Mouse (Mus musculus) ES-E14 (cell line): ENCODE measurements around the gene L1td1. TPM values are rescaled to one million over a fixed set of nuclear protein-coding genes. Genes with fewer than 3 reads are reported as not detected.
A peak's percentile ranks its signal among the peaks of the same experiment; 100 is the strongest.

ENCODE experiments used
- DNase-seq: peaks from one replicate; pipeline ENCODE4 v3.0.0-alpha.2; 2013; ENCODE audit warnings: low read depth, low spot score
- H3K27ac ChIP-seq: 2 replicates; pipeline ENCODE4 v1.5.1; 2012; ENCODE audit warnings: low read depth, mild to moderate bottlenecking, low read length, moderate library complexity, mixed read lengths; ENCODE audit not compliant: poor library complexity, insufficient read depth, severe bottlenecking
- H3K36me3 ChIP-seq: 2 replicates; pipeline ENCODE4 v1.6.1; 2012; ENCODE audit warnings: mild to moderate bottlenecking, low read length, moderate library complexity, mixed read lengths; ENCODE audit not compliant: control insufficient read depth, poor library complexity, insufficient read depth, severe bottlenecking
- H3K4me1 ChIP-seq, 2 experiments: fragments of 150-350 bp in 1 of 2; sonication (generic) in 1 of 2; 2 replicates each; pipeline ENCODE4 v1.6.1; 2012; ENCODE audit warnings: low read length in 2 of 2, mild to moderate bottlenecking in 1 of 2, mixed read lengths in 1 of 2; ENCODE audit not compliant: control insufficient read depth in 2 of 2, insufficient read depth in 2 of 2, poor library complexity in 1 of 2
- H3K4me3 ChIP-seq, 2 experiments: fragments of 150-350 bp in 1 of 2; sonication (generic) in 1 of 2; 2 replicates each; pipeline ENCODE4 v1.5.1; 2012; ENCODE audit warnings: low read length in 2 of 2, low read depth in 1 of 2, mild to moderate bottlenecking in 1 of 2, mixed read lengths in 1 of 2; ENCODE audit not compliant: insufficient read depth in 1 of 2, poor library complexity in 1 of 2, severe bottlenecking in 1 of 2
- H3K9ac ChIP-seq: 2 replicates; pipeline ENCODE4 v1.6.1; 2012; ENCODE audit warnings: low read depth, mild to moderate bottlenecking, low read length, mixed read lengths; ENCODE audit not compliant: poor library complexity, insufficient read depth, severe bottlenecking
- H3K9me3 ChIP-seq: fragments of 150-350 bp; sonication (generic); 2 replicates; pipeline ENCODE4 v1.6.1; 2012; ENCODE audit warnings: low read depth, mild to moderate bottlenecking, low read length; ENCODE audit not compliant: control insufficient read depth, insufficient read depth
- CHD2 ChIP-seq: IDR thresholded peaks from 2 replicates; pipeline ENCODE4 v1.6.1; 2014; ENCODE audit warnings: mild to moderate bottlenecking, low read depth, low read length, inconsistent platforms
- HCFC1 ChIP-seq: IDR thresholded peaks from 2 replicates; pipeline ENCODE4 v1.6.1; 2012; ENCODE audit warnings: low read length, inconsistent platforms, borderline replicate concordance; ENCODE audit not compliant: insufficient read depth
- MAFK ChIP-seq: IDR thresholded peaks from 2 replicates; pipeline ENCODE4 v1.6.1; 2014; ENCODE audit warnings: mild to moderate bottlenecking, low read depth, low read length, inconsistent platforms; ENCODE audit not compliant: insufficient read depth
- ZC3H11A ChIP-seq: IDR thresholded peaks from 2 replicates; pipeline ENCODE4 v1.6.1; 2012; ENCODE audit warnings: low read depth, mild to moderate bottlenecking, inconsistent platforms, low read length, borderline replicate concordance
- ZNF384 ChIP-seq: IDR thresholded peaks from 2 replicates; pipeline ENCODE4 v1.6.1; 2012; ENCODE audit warnings: low read depth, low read length, inconsistent platforms
- in situ Hi-C, 2 experiments: fragments of 600-800 bp; cut with MboI; formaldehyde crosslinking; loops; one replicate each; pipeline ENCODE4 v1.15.1; 2025; ENCODE audit warnings: low sequenced_read_pairs in 2 of 2, inconsistent platforms in 1 of 2; ENCODE audit not compliant: unreplicated experiment in 2 of 2
- total RNA-seq: library from RNA; depleted of rRNA; stranded (reverse); fragments of 300-350 nt; gene quantifications from 2 replicates; pipeline ENCODE4 v1.2.3, GENCODE M21; 2012

Gene L1td1
- total RNA-seq, 1 experiment = 286 TPM

GRCm38 (mm10) chr4:98727295-98727958 is 893 bp downstream of the L1td1 start:
- no peak for TF ChIP-seq MAFK
- TF ChIP-seq ZC3H11A = no peak
- TF ChIP-seq CHD2 = no peak
- no peak for TF ChIP-seq HCFC1
- TF ChIP-seq ZNF384 = no peak
- Histone ChIP-seq H3K27ac (peak overlapping the region; percentile 95), H3K36me3 (peaks cover 27% of the 10 kb centered on the region), H3K4me3 (peak overlapping the region; percentile 94 to 95), H3K9ac (peak overlapping the region; percentile 97), H3K9me3 (no peaks in the 10 kb centered on the region), H3K4me1 (peaks cover 0 to 2% of the 10 kb centered on the region in 2 experiments; a peak in 1 of 4 replicates)
- in situ Hi-C loops = loop anchor here (10.0 to 25.0 kb wide), 2 partner anchors 157 to 160 kb away; no protein-coding TSS in a partner anchor
- DNase-seq = no peak

- TF ChIP-seq ZNF384 (no peak), HCFC1 (no peak), CHD2 (no peak), ZC3H11A (no peak), MAFK (no peak)
- in situ Hi-C loops = loop anchor here (10.0 to 25.0 kb wide), 2 partner anchors 157 to 159 kb away; no protein-coding TSS in a partner anchor
- H3K4me1 ChIP-seq = peaks cover 0 to 2% of the 10 kb centered on the region in 2 experiments; a peak in 1 of 4 replicates
- peak; percentile 81 for DNase-seq
- H3K9ac ChIP-seq = 0 out of 2 replicates have a peak overlapping the region, but pooled peaks have one; percentile 74
- peak overlapping the region; percentile 94 to 95 for H3K4me3 ChIP-seq
- H3K27ac ChIP-seq = peak overlapping the region; percentile 97
- no peaks in the 10 kb centered on the region for H3K9me3 ChIP-seq
- peaks cover 31% of the 10 kb centered on the region for H3K36me3 ChIP-seq
Measured at GRCm38 (mm10) chr4:98727959-98728347, 1.4 kb downstream of the L1td1 start.

- no peak for DNase-seq
- in situ Hi-C loops = loop anchor here (10.0 to 25.0 kb wide), 2 partner anchors 156 to 159 kb away; no protein-coding TSS in a partner anchor
- H3K9ac ChIP-seq = peak overlapping the region; percentile 74
- peak overlapping the region; percentile 97 for H3K27ac ChIP-seq
- H3K9me3 ChIP-seq = no peaks in the 10 kb centered on the region
- TF ChIP-seq HCFC1 = no peak
- peaks cover 0 to 2% of the 10 kb centered on the region in 2 experiments; a peak in 2 of 4 replicates for H3K4me1 ChIP-seq
- H3K36me3 ChIP-seq = peaks cover 38% of the 10 kb centered on the region
- peak overlapping the region; percentile 76 to 95 for H3K4me3 ChIP-seq
Measured at GRCm38 (mm10) chr4:98728716-98729115, 2.2 kb downstream of the L1td1 start.

GRCm38 (mm10) chr4:98733660-98734059 is 7.1 kb downstream of the L1td1 start:
- H3K9me3 ChIP-seq = no peaks in the 10 kb centered on the region
- H3K9ac ChIP-seq = peak overlapping the region; percentile 55; the same call in 1 of the 2 replicates
- no peak for DNase-seq
- TF ChIP-seq MAFK (no peak), ZC3H11A (no peak), CHD2 (no peak), ZNF384 (no peak), HCFC1 (no peak)
- H3K4me1 ChIP-seq = peaks cover 2 to 3% of the 10 kb centered on the region in 2 experiments; a peak in 2 of 4 replicates
- peak overlapping the region; percentile 38 to 58 for H3K4me3 ChIP-seq
- H3K36me3 ChIP-seq = peaks cover 76% of the 10 kb centered on the region
- H3K27ac ChIP-seq = peak overlapping the region; percentile 4; the same call in 1 of the 2 replicates
- in situ Hi-C loops = loop anchor here in 1 of 2 experiments (25.0 kb wide), 1 partner anchor 154 kb away; no protein-coding TSS in a partner anchor
